Mouse (Mus musculus): ENCODE results near the gene Camk1d. TPM values are rescaled to one million over a fixed set of nuclear protein-coding genes. Genes with fewer than 3 reads are reported as not detected.
A peak's percentile ranks its signal among the peaks of the same experiment; 100 is the strongest.

Gene Camk1d
- total and polyA plus RNA-seq, 2 experiments: 17.0 to 47.7 TPM

DNA sequence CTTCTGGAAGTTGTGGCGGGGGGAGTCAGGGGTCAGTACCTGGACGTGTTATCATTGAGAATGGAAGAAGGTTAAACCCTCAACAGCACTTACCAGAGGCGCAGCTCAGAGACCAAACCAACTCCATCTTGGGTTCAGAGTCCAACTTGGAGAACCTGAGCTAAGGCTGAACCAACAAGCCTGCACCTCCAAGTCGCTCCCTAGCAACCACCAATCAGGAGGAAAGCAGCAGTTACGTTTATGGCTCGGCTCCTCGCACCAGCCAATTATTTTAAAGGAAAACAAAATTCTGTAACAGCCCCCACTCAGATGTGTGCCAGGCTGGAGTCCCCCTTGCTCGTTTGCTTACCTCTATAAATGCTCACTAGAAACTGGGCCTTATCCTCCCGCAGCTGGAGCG, 44.2 kb downstream of the Camk1d start:
- Histone ChIP-seq H3K9ac (ENCODE audit: low read depth, low read length) (no peak overlapping the region), H3K27ac (replicated peaks; ENCODE audit: insufficient read depth, low read depth, low read length) (peak overlapping the region; percentile 97), H3K4me1 (ENCODE audit: control insufficient read depth, insufficient read depth, low read length) (peaks cover 27% of the 10 kb centered on the region), H3K79me2 (ENCODE audit: control insufficient read depth, insufficient read depth, low read length) (peaks cover 18% of the 10 kb centered on the region), H3K36me3 (ENCODE audit: control insufficient read depth, insufficient read depth, low read length) (no peaks in the 10 kb centered on the region), H3K4me3 (ENCODE audit: insufficient read depth, low read depth, low read length) (no peak overlapping the region), H3K27me3 (ENCODE audit: control insufficient read depth, insufficient read depth, low read length) (no peaks in the 10 kb centered on the region)
- 88% methylated on average over 10 of the region's 10 CpGs for WGBS
- no peak for DNase-seq (ENCODE audit: extremely low read depth, low read depth, low spot score)
- TF ChIP-seq CTCF (IDR thresholded peaks at IDR 0.05; ENCODE audit: low read depth, low read length) (no peak), POLR2A (IDR thresholded peaks at IDR 0.05; ENCODE audit: extremely low read depth, insufficient read depth, low read length) (no peak)

DNA sequence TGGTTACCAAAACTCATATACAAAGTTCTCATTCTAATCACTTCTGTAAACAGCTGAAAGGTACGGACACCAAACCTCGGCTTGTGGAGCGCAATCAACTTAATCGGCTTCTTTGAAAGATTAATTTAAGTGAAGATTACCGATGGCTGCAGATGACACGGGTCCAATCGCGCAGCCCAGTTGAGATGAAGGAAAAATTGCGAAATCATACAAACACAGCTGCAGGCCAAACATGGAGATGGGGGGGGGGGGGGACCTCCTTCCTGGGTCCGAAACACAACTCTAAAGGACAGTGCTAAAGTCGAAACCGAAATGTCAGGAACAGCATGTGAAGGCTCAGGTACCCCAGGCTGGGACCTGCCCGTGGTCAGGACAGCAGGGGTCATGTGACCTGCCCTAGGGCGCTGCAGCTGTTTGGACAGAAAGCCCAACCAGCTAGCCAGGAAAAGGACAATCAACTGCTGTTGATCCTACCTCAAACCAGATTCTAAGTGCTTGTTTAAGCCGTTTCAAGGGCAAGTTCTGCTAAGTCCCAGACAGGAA, 44.7 kb downstream of the Camk1d start:
- TF ChIP-seq POLR2A (IDR thresholded peaks at IDR 0.05; ENCODE audit: extremely low read depth, insufficient read depth, low read length): no peak
- TF ChIP-seq CTCF (IDR thresholded peaks at IDR 0.05; ENCODE audit: low read depth, low read length): no peak
- H3K36me3 ChIP-seq (ENCODE audit: control insufficient read depth, insufficient read depth, low read length): no peaks in the 10 kb centered on the region
- H3K27ac ChIP-seq (replicated peaks; ENCODE audit: insufficient read depth, low read depth, low read length): peak overlapping the region; percentile 97
- DNase-seq (ENCODE audit: extremely low read depth, low read depth, low spot score): peak; percentile 94
- WGBS: 22% methylated on average over 15 of the region's 15 CpGs
- no peaks in the 10 kb centered on the region for H3K27me3 ChIP-seq (ENCODE audit: control insufficient read depth, insufficient read depth, low read length)
- H3K9ac ChIP-seq (ENCODE audit: low read depth, low read length): no peak overlapping the region
- peaks cover 22% of the 10 kb centered on the region for H3K4me1 ChIP-seq (ENCODE audit: control insufficient read depth, insufficient read depth, low read length)
- peaks cover 18% of the 10 kb centered on the region for H3K79me2 ChIP-seq (ENCODE audit: control insufficient read depth, insufficient read depth, low read length)
- H3K4me3 ChIP-seq (ENCODE audit: insufficient read depth, low read depth, low read length): no peak overlapping the region

DNA sequence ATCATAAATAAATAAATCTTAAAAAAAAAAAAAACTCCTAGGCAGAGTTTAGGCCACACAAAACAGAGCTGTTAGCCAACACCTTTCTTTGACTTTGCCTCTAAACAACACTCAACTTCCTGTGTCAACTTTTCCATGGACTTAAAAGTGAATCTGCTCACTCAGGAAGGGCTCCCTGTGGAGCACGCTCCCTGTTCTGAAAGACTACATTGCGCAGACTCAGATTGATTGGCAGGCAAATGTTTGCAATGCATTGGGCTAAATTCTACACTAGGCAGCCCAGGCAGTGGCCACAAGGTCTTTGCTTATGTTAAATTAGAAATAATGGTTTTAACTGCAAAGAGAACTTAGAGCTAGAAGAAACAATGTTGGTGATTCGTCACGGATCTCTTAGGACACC, 45.4 kb downstream of the Camk1d start:
- H3K4me1 ChIP-seq (ENCODE audit: control insufficient read depth, insufficient read depth, low read length): peaks cover 20% of the 10 kb centered on the region
- DNase-seq (ENCODE audit: extremely low read depth, low read depth, low spot score): peak; percentile 83
- H3K9ac ChIP-seq (ENCODE audit: low read depth, low read length): peak overlapping the region; percentile 65
- peak overlapping the region; percentile 22; the same call in 1 of the 2 replicates for H3K4me3 ChIP-seq (ENCODE audit: insufficient read depth, low read depth, low read length)
- no peaks in the 10 kb centered on the region for H3K27me3 ChIP-seq (ENCODE audit: control insufficient read depth, insufficient read depth, low read length)
- no peak for TF ChIP-seq CTCF (IDR thresholded peaks at IDR 0.05; ENCODE audit: low read depth, low read length)
- no peak for TF ChIP-seq POLR2A (IDR thresholded peaks at IDR 0.05; ENCODE audit: extremely low read depth, insufficient read depth, low read length)
- 29% methylated on average over 4 of the region's 4 CpGs for WGBS
- peaks cover 18% of the 10 kb centered on the region for H3K79me2 ChIP-seq (ENCODE audit: control insufficient read depth, insufficient read depth, low read length)
- H3K27ac ChIP-seq (replicated peaks; ENCODE audit: insufficient read depth, low read depth, low read length): peak overlapping the region; percentile 97
- no peaks in the 10 kb centered on the region for H3K36me3 ChIP-seq (ENCODE audit: control insufficient read depth, insufficient read depth, low read length)

DNA sequence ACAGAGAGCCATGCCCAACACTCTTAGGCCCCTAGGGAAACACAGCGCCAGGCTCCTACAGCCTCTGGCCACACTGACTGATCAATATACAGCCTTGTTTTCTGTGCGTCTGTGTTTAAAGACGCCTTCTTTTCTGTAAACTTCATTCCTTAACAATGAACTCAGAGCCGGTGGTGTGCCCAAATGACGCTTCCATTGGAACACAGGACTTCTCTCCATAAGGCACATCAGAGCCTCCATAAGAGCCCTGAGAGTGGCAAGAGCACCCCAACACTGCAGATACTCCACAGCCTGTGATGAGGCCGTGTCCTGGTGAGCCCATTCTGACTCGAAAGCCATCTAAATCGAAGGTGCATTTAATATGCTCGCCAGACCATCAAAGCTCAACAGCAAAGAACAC, 50.8 kb downstream of the Camk1d start:
- H3K9ac ChIP-seq (ENCODE audit: low read depth, low read length): no peak overlapping the region
- no peaks in the 10 kb centered on the region for H3K4me1 ChIP-seq (ENCODE audit: control insufficient read depth, insufficient read depth, low read length)
- H3K79me2 ChIP-seq (ENCODE audit: control insufficient read depth, insufficient read depth, low read length): peaks cover 27% of the 10 kb centered on the region
- DNase-seq (ENCODE audit: extremely low read depth, low read depth, low spot score): no peak
- H3K4me3 ChIP-seq (ENCODE audit: insufficient read depth, low read depth, low read length): no peak overlapping the region
- TF ChIP-seq POLR2A (IDR thresholded peaks at IDR 0.05; ENCODE audit: extremely low read depth, insufficient read depth, low read length): no peak
- TF ChIP-seq CTCF (IDR thresholded peaks at IDR 0.05; ENCODE audit: low read depth, low read length): no peak
- H3K36me3 ChIP-seq (ENCODE audit: control insufficient read depth, insufficient read depth, low read length): no peaks in the 10 kb centered on the region
- H3K27ac ChIP-seq (replicated peaks; ENCODE audit: insufficient read depth, low read depth, low read length): no peak overlapping the region
- no peaks in the 10 kb centered on the region for H3K27me3 ChIP-seq (ENCODE audit: control insufficient read depth, insufficient read depth, low read length)
- 95% methylated on average over 9 of the region's 9 CpGs for WGBS

DNA sequence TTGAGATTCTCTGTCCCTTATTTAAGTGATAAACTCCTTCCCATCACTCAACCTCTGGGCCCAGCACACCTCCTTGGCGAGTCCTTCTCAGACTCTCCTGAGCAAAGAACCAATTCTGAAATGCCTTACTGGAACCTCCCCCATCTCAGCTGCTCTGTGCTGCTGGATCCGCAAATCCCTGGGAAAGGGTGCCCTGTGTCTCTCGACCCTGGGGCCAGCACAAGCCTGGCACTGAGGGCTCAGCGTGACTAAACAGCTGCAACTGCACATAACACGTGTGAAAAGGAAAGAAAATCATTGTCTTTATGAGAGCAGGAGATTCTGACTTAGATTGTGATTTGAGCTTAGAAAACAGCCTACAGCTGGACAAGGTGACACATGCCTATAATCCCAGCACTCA, 52.4 kb downstream of the Camk1d start:
- DNase-seq (ENCODE audit: extremely low read depth, low read depth, low spot score): no peak
- TF ChIP-seq CTCF (IDR thresholded peaks at IDR 0.05; ENCODE audit: low read depth, low read length) (no peak), POLR2A (IDR thresholded peaks at IDR 0.05; ENCODE audit: extremely low read depth, insufficient read depth, low read length) (no peak)

DNA sequence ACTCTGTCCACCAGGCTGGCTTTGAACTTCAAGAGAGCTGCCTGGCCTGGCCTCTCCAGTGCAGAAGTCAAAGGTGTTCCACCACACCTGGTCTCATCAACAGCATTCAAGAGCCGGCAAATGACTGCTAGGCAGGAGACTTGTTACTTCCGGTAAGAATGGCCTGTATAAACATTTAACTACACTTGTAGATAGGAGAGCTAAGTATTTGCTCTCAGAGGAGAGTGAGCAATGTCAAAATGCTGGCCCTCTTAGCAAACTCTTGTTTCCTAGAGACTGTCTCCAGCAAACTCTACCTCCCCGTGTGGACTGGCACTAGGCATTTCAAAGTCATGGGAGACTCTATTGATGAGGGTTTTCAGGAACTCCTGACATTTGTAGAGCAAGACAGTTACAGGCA, 56.3 kb downstream of the Camk1d start:
- no peak overlapping the region for H3K27ac ChIP-seq (replicated peaks; ENCODE audit: insufficient read depth, low read depth, low read length)
- H3K9ac ChIP-seq (ENCODE audit: low read depth, low read length): no peak overlapping the region
- TF ChIP-seq CTCF (IDR thresholded peaks at IDR 0.05; ENCODE audit: low read depth, low read length) (no peak), POLR2A (IDR thresholded peaks at IDR 0.05; ENCODE audit: extremely low read depth, insufficient read depth, low read length) (no peak)
- peaks cover 41% of the 10 kb centered on the region for H3K79me2 ChIP-seq (ENCODE audit: control insufficient read depth, insufficient read depth, low read length)
- DNase-seq (ENCODE audit: extremely low read depth, low read depth, low spot score): no peak
- H3K36me3 ChIP-seq (ENCODE audit: control insufficient read depth, insufficient read depth, low read length): no peaks in the 10 kb centered on the region
- no peaks in the 10 kb centered on the region for H3K27me3 ChIP-seq (ENCODE audit: control insufficient read depth, insufficient read depth, low read length)
- 53% methylated on average over 3 of the region's 3 CpGs for WGBS
- H3K4me1 ChIP-seq (ENCODE audit: control insufficient read depth, insufficient read depth, low read length): no peaks in the 10 kb centered on the region; the same call in 1 of the 2 replicates
- no peak overlapping the region for H3K4me3 ChIP-seq (ENCODE audit: insufficient read depth, low read depth, low read length)

More for the DNA sequence above, 52.4 kb downstream of the Camk1d start:
- 78% methylated on average over 5 of the region's 5 CpGs for WGBS
- no peaks in the 10 kb centered on the region for H3K27me3 ChIP-seq (ENCODE audit: control insufficient read depth, insufficient read depth, low read length)
- H3K27ac ChIP-seq (replicated peaks; ENCODE audit: insufficient read depth, low read depth, low read length): no peak overlapping the region
- H3K4me1 ChIP-seq (ENCODE audit: control insufficient read depth, insufficient read depth, low read length): no peaks in the 10 kb centered on the region; the same call in 1 of the 2 replicates
- H3K79me2 ChIP-seq (ENCODE audit: control insufficient read depth, insufficient read depth, low read length): peaks cover 26% of the 10 kb centered on the region
- no peak overlapping the region for H3K4me3 ChIP-seq (ENCODE audit: insufficient read depth, low read depth, low read length)
- no peaks in the 10 kb centered on the region for H3K36me3 ChIP-seq (ENCODE audit: control insufficient read depth, insufficient read depth, low read length)
- H3K9ac ChIP-seq (ENCODE audit: low read depth, low read length): no peak overlapping the region
